Mouse (Mus musculus): ENCODE measurements at regions not wholly inside any gene's neighbourhood (a gene's known extent, or its start where the extent isn't known, plus 50 kb on each side); places are given as distances from the start of the nearest gene placed in this dataset.

GRCm38 (mm10) chr6:139108263-139108662 is 393.5 kb downstream of the Rergl start:
- TF ChIP-seq CTCF (IDR thresholded peaks at IDR 0.05; ENCODE audit: low read depth) = no peak
- no peak for TF ChIP-seq EP300 (IDR thresholded peaks at IDR 0.05; ENCODE audit: low read depth)
